8 mouse cellular contexts compared by ENCODE assay signal in genomic region chr3:35340525-35340924, GRCm38 (mm10).
A peak's percentile ranks its signal among the peaks of the same experiment; 100 is the strongest.
DNase-seq lines count a peak whose midpoint lies in the region; ATAC-seq and TF ChIP-seq lines count a peak whose summit lies in the region.

No protein-coding gene starts in this region.

- H3K9me3 ChIP-seq in kidney, embryonic 15.5 days (replicated peaks): no peaks in the 10 kb centered on the region
- no peaks in the 10 kb centered on the region for H3K9me3 ChIP-seq in embryonic facial prominence, embryonic 12.5 days
- H3K9me3 ChIP-seq in hindbrain, postnatal 0 days (ENCODE audit: low read length): no peaks in the 10 kb centered on the region
- H3K9me3 ChIP-seq in midbrain, embryonic 15.5 days: no peaks in the 10 kb centered on the region

- H3K4me2 ChIP-seq in kidney, embryonic 15.5 days: peak overlapping the region; percentile 81
- peak overlapping the region; percentile 66 for H3K4me2 ChIP-seq in embryonic facial prominence, embryonic 12.5 days (replicated peaks)
- H3K4me2 ChIP-seq in hindbrain, postnatal 0 days (ENCODE audit: low read depth, low read length): peak overlapping the region; percentile 70
- peak overlapping the region; percentile 73 for H3K4me2 ChIP-seq in midbrain, embryonic 15.5 days

- peak overlapping the region; percentile 50 for H3K4me3 ChIP-seq in kidney, embryonic 15.5 days (replicated peaks)
- no peak overlapping the region for H3K4me3 ChIP-seq in kidney, adult 2 months (ENCODE audit: insufficient read depth, low read depth, low read length)
- H3K4me3 ChIP-seq in embryonic facial prominence, embryonic 12.5 days: peak overlapping the region; percentile 37
- H3K4me3 ChIP-seq in hindbrain, postnatal 0 days (ENCODE audit: low read length): peak overlapping the region; percentile 39
- peak overlapping the region; percentile 43 for H3K4me3 ChIP-seq in midbrain, embryonic 15.5 days
- H3K4me3 ChIP-seq in thymus, adult 2 months (ENCODE audit: control insufficient read depth, insufficient read depth, low read length): no peak overlapping the region

- H3K9ac ChIP-seq in kidney, embryonic 15.5 days: peak overlapping the region; percentile 44
- H3K9ac ChIP-seq in embryonic facial prominence, embryonic 12.5 days: peak overlapping the region; percentile 20; the same call in 1 of the 2 replicates
- H3K9ac ChIP-seq in hindbrain, postnatal 0 days (replicated peaks; ENCODE audit: low read length): peak overlapping the region; percentile 28; the same call in 1 of the 2 replicates
- peak overlapping the region; percentile 42 for H3K9ac ChIP-seq in midbrain, embryonic 15.5 days

- H3K27ac ChIP-seq in kidney, embryonic 15.5 days: 0 out of 2 replicates have a peak overlapping the region, but pooled peaks have one; percentile 62
- no peak overlapping the region for H3K27ac ChIP-seq in kidney, adult 2 months (ENCODE audit: insufficient read depth, low read depth, low read length)
- peak overlapping the region; percentile 84 for H3K27ac ChIP-seq in embryonic facial prominence, embryonic 12.5 days
- H3K27ac ChIP-seq in hindbrain, postnatal 0 days: peak overlapping the region; percentile 82
- peak overlapping the region; percentile 74 for H3K27ac ChIP-seq in midbrain, embryonic 15.5 days
- no peak overlapping the region for H3K27ac ChIP-seq in thymus, adult 2 months (ENCODE audit: control insufficient read depth, insufficient read depth, low read length)

- ATAC-seq in kidney, embryonic 15.5 days (replicated peaks; ENCODE audit: low FRiP score): peak; percentile 58
- ATAC-seq in embryonic facial prominence, embryonic 12.5 days (ENCODE audit: insufficient number of reproducible peaks, insufficient read depth, low FRiP score, low TSS enrichment): peak; percentile 23; the same call in 1 of the 2 replicates
- ATAC-seq in hindbrain, postnatal 0 days: peak; percentile 40
- ATAC-seq in midbrain, embryonic 15.5 days (replicated peaks): peak; percentile 62

- TF ChIP-seq CTCF in kidney, adult 2 months (conservative IDR thresholded peaks at IDR 0.05; ENCODE audit: insufficient read depth, insufficient read length, low read depth, low read length): no peak
- no peak for TF ChIP-seq CTCF in hindbrain, postnatal 0 days (IDR thresholded peaks at IDR 0.05; ENCODE audit: low read depth)
- TF ChIP-seq CTCF in thymus, adult 2 months (IDR thresholded peaks at IDR 0.05; ENCODE audit: borderline replicate concordance, control insufficient read depth, extremely low read depth, insufficient read depth, low read length, poor library complexity): no peak

- no peak for DNase-seq in kidney, adult 2 months
- DNase-seq in hindbrain, postnatal 0 days (ENCODE audit: low spot score): no peak
- DNase-seq in thymus, adult 2 months: no peak
- DNase-seq in testis, postnatal 10 days (ENCODE audit: low spot score): no peak
- DNase-seq in cerebellum, adult 11 months: no peak

- H3K27me3 ChIP-seq in kidney, embryonic 15.5 days: peaks cover 3% of the 10 kb centered on the region; the same call in 1 of the 2 replicates
- no peaks in the 10 kb centered on the region; the same call in 1 of the 2 replicates for H3K27me3 ChIP-seq in kidney, adult 2 months (replicated peaks; ENCODE audit: control insufficient read depth, insufficient read depth, low read length)
- no peaks in the 10 kb centered on the region for H3K27me3 ChIP-seq in embryonic facial prominence, embryonic 12.5 days
- H3K27me3 ChIP-seq in hindbrain, postnatal 0 days (ENCODE audit: insufficient read depth, low read length): no peaks in the 10 kb centered on the region
- H3K27me3 ChIP-seq in midbrain, embryonic 15.5 days (replicated peaks): no peaks in the 10 kb centered on the region
- H3K27me3 ChIP-seq in thymus, adult 2 months (ENCODE audit: control insufficient read depth, insufficient read depth, low read length): no peaks in the 10 kb centered on the region

- no peaks in the 10 kb centered on the region for H3K36me3 ChIP-seq in kidney, embryonic 15.5 days
- H3K36me3 ChIP-seq in kidney, adult 2 months (ENCODE audit: control insufficient read depth, insufficient read depth, low read length): no peaks in the 10 kb centered on the region
- H3K36me3 ChIP-seq in embryonic facial prominence, embryonic 12.5 days: no peaks in the 10 kb centered on the region
- H3K36me3 ChIP-seq in hindbrain, postnatal 0 days (ENCODE audit: insufficient read depth, low read length): no peaks in the 10 kb centered on the region
- H3K36me3 ChIP-seq in midbrain, embryonic 15.5 days (replicated peaks): no peaks in the 10 kb centered on the region
- no peaks in the 10 kb centered on the region for H3K36me3 ChIP-seq in thymus, adult 2 months (ENCODE audit: control insufficient read depth, insufficient read depth, low read length)

- peaks cover 20% of the 10 kb centered on the region for H3K4me1 ChIP-seq in kidney, embryonic 15.5 days
- H3K4me1 ChIP-seq in kidney, adult 2 months (ENCODE audit: control insufficient read depth, insufficient read depth, low read length): no peaks in the 10 kb centered on the region
- peaks cover 11% of the 10 kb centered on the region for H3K4me1 ChIP-seq in embryonic facial prominence, embryonic 12.5 days
- H3K4me1 ChIP-seq in hindbrain, postnatal 0 days (ENCODE audit: insufficient read depth, low read length): peaks cover 2% of the 10 kb centered on the region; the same call in 1 of the 2 replicates
- peaks cover 16% of the 10 kb centered on the region for H3K4me1 ChIP-seq in midbrain, embryonic 15.5 days
- H3K4me1 ChIP-seq in thymus, adult 2 months (replicated peaks; ENCODE audit: control insufficient read depth, insufficient read depth, low read length): no peaks in the 10 kb centered on the region

- 9% methylated on average over 10 of the region's 10 CpGs for WGBS in kidney, embryonic 15.5 days
- WGBS in kidney, adult 2 months: 22% methylated on average over 10 of the region's 10 CpGs
- WGBS in embryonic facial prominence, embryonic 12.5 days: under 1% methylated on average over 10 of the region's 10 CpGs
- 3% methylated on average over 10 of the region's 10 CpGs for WGBS in hindbrain, postnatal 0 days
- 3% methylated on average over 10 of the region's 10 CpGs for WGBS in midbrain, embryonic 15.5 days
- WGBS in thymus, adult 2 months: 10% methylated on average over 10 of the region's 10 CpGs

- no peak for TF ChIP-seq POLR2A in kidney, adult 2 months (IDR thresholded peaks at IDR 0.05; ENCODE audit: low read depth, low read length)
- no peak for TF ChIP-seq POLR2A in thymus, adult 2 months (IDR thresholded peaks at IDR 0.05; ENCODE audit: control insufficient read depth, extremely low read depth, insufficient read depth, low read length, poor library complexity)

Comparison
In these comparisons a context has a peak if more than half of its experiments do, and no peak if none do; other contexts are left out.
1. H3K27ac ChIP-seq: peak in kidney, embryonic 15.5 days (single experiment), embryonic facial prominence, embryonic 12.5 days (single experiment), hindbrain, postnatal 0 days (single experiment) and midbrain, embryonic 15.5 days (single experiment); none in kidney, adult 2 months (single experiment) and thymus, adult 2 months (single experiment).
2. H3K4me3 ChIP-seq: peak in kidney, embryonic 15.5 days (single experiment), embryonic facial prominence, embryonic 12.5 days (single experiment), hindbrain, postnatal 0 days (single experiment) and midbrain, embryonic 15.5 days (single experiment); none in kidney, adult 2 months (single experiment) and thymus, adult 2 months (single experiment).
3. Peak in every context shown above with its lines, with median percentiles within 50 percentile points of each other: ATAC-seq, H3K4me2 ChIP-seq and H3K9ac ChIP-seq.